Mouse (Mus musculus): ENCODE results near the gene Gale.

GRCm38 (mm10) chr4:135946659-135947301 lies 16.7 kb upstream of the Gale start:
- TF ChIP-seq CTCF (IDR thresholded peaks at IDR 0.05; ENCODE audit: low read depth) (no peak), EP300 (IDR thresholded peaks at IDR 0.05; ENCODE audit: low read depth) (no peak)
